Comparison of ENCODE assay signal across 11 mouse cellular contexts in the genomic region with DNA sequence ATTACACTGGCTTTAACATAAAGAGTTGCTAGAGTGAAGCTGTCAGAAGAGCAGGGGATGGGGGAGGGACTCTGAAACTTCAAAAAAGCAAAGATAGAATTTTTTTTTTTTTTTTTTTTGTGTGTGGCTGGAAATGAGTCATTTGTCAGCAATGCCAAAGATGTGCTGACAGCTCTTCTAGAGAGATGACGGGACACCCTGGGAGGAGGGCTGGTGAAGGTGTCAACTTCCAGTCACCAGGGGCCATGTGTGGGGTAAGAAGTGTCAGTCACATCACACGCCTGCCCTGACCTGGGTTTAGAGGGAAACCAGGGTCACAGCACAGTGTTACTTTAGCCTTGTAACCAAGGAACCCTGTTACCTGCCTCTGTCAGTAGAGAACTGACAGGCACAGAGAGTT.
DNase-seq lines count a peak whose midpoint lies in the region; ATAC-seq lines count a peak whose summit lies in the region.
"Had no signal": no experiment of that assay in that cellular context is flagged by ENCODE, and none has a peak within 500 bp of the region (broad histone marks: within the 10 kb centered on the region; RNA-seq: fewer than 3 reads in every experiment).

No protein-coding gene starts in this region.

- no peak overlapping the region for H3K4me2 ChIP-seq in midbrain, embryonic 13.5 days (replicated peaks)
- H3K4me2 ChIP-seq: liver, embryonic 13.5 days; midbrain, embryonic 11.5 days had no signal

- H3K4me1 ChIP-seq in midbrain, embryonic 10.5 days = no peaks in the 10 kb centered on the region
- no peaks in the 10 kb centered on the region for H3K4me1 ChIP-seq in midbrain, embryonic 13.5 days (replicated peaks)
- H3K4me1 ChIP-seq: liver, embryonic 13.5 days had no signal

- peak; percentile 17 for DNase-seq in midbrain, embryonic 10.5 days (ENCODE audit: low spot score)
- DNase-seq in embryo, embryonic 10 days (ENCODE audit: low spot score) = peak; percentile 72
- peak; percentile 30 to 56 for DNase-seq in heart, adult 9 months (ENCODE audit: low spot score in 2 of 2)
- peak; percentile 27 for DNase-seq in mesoderm, embryonic 11.5 days (ENCODE audit: low read depth, low spot score)
- no peak for DNase-seq in urinary bladder, adult 18-20 months (ENCODE audit: low spot score in 2 of 2)
- no peak for DNase-seq in frontal cortex, adult 2 months (ENCODE audit: extremely low spot score in 1 of 2, low spot score in 1 of 2)
- DNase-seq: cerebellum, postnatal 36 days; layer of hippocampus, adult 9-11 months; liver, embryonic 13.5 days had no signal

- no peak overlapping the region for H3K4me3 ChIP-seq in midbrain, embryonic 10.5 days
- H3K4me3 ChIP-seq in midbrain, embryonic 13.5 days (replicated peaks) = no peak overlapping the region
- H3K4me3 ChIP-seq: liver, embryonic 13.5 days had no signal

- H3K36me3 ChIP-seq in midbrain, embryonic 10.5 days = no peaks in the 10 kb centered on the region
- no peaks in the 10 kb centered on the region for H3K36me3 ChIP-seq in midbrain, embryonic 13.5 days
- H3K36me3 ChIP-seq: liver, embryonic 13.5 days had no signal

- 52% methylated on average over 2 of the region's 2 CpGs for WGBS in midbrain, embryonic 10.5 days
- 62% methylated on average over 2 of the region's 2 CpGs for WGBS in midbrain, embryonic 13.5 days

- H3K9me3 ChIP-seq in midbrain, embryonic 10.5 days (replicated peaks) = no peaks in the 10 kb centered on the region
- no peaks in the 10 kb centered on the region for H3K9me3 ChIP-seq in midbrain, embryonic 13.5 days
- H3K9me3 ChIP-seq: liver, embryonic 13.5 days had no signal

- ATAC-seq in midbrain, embryonic 13.5 days = no peak

- no peaks in the 10 kb centered on the region for H3K27me3 ChIP-seq in midbrain, embryonic 10.5 days (ENCODE audit: low read depth, poor library complexity, severe bottlenecking)
- no peaks in the 10 kb centered on the region for H3K27me3 ChIP-seq in midbrain, embryonic 13.5 days
- H3K27me3 ChIP-seq: liver, embryonic 13.5 days had no signal

- no peak overlapping the region for H3K27ac ChIP-seq in midbrain, embryonic 10.5 days (replicated peaks)
- H3K27ac ChIP-seq in midbrain, embryonic 13.5 days = no peak overlapping the region
- H3K27ac ChIP-seq: liver, embryonic 13.5 days had no signal

- H3K9ac ChIP-seq in midbrain, embryonic 13.5 days (replicated peaks) = no peak overlapping the region
- H3K9ac ChIP-seq: liver, embryonic 13.5 days had no signal

Comparison
In these comparisons a context has a peak if more than half of its experiments do, and no peak if none do; other contexts are left out.
1. DNase-seq: peak in midbrain, embryonic 10.5 days (single experiment), embryo, embryonic 10 days (single experiment), heart, adult 9 months (2 of 2) and mesoderm, embryonic 11.5 days (single experiment); none in urinary bladder, adult 18-20 months (0 of 2) and frontal cortex, adult 2 months (0 of 2).